Mouse (Mus musculus) thymus, postnatal 14 days (tissue): ENCODE measurements around the gene Cox6b1.
A peak's percentile ranks its signal among the peaks of the same experiment; 100 is the strongest.

ENCODE experiments used
- DNase-seq: peaks from one replicate; pipeline ENCODE4 v3.0.0; 2021

Cox6b1 gene

GRCm38 (mm10) chr7:30625530-30626384 lies at the start of gene Cox6b1:
Cox6b1 (minus strand) TSS chr7:30626151.
- peak; percentile 87 for DNase-seq

GRCm38 (mm10) chr7:30671480-30671879 lies 45.5 kb upstream of the Cox6b1 start, which contains the start of gene Pmis2:
Pmis2 (minus strand) TSS chr7:30671605.
- no peak for DNase-seq

GRCm38 (mm10) chr7:30669229-30669628 lies 43.3 kb upstream of the Cox6b1 start:
- peak; percentile 29 for DNase-seq

GRCm38 (mm10) chr7:30665321-30665720 lies 39.4 kb upstream of the Cox6b1 start:
- peak; percentile 20 for DNase-seq

GRCm38 (mm10) chr7:30664529-30665200 lies 38.7 kb upstream of the Cox6b1 start, which contains the start of gene Haus5:
Haus5 (minus strand) TSS chr7:30664994.
- DNase-seq: peak; percentile 93

- peak; percentile 98 for DNase-seq
These were observed 23.9 kb upstream of the Cox6b1 start, which contains the start of gene Rbm42 for GRCm38 (mm10) chr7:30649591-30650540. Rbm42 (minus strand) TSS chr7:30650317.

- DNase-seq: no peak
These were observed 13.1 kb upstream of the Cox6b1 start for GRCm38 (mm10) chr7:30639083-30639482.

GRCm38 (mm10) chr7:30636395-30636794 lies 10.4 kb upstream of the Cox6b1 start:
- DNase-seq: no peak

GRCm38 (mm10) chr7:30635752-30636151 lies 9.8 kb upstream of the Cox6b1 start, which contains the start of gene Etv2:
Etv2 (minus strand) TSS chr7:30635852.
- no peak for DNase-seq

- peak; percentile 70 for DNase-seq
These were observed 8.7 kb upstream of the Cox6b1 start for GRCm38 (mm10) chr7:30634621-30635020.

GRCm38 (mm10) chr7:30633762-30634412 lies 7.9 kb upstream of the Cox6b1 start:
- DNase-seq: no peak

- DNase-seq: no peak
These were observed 3.1 kb upstream of the Cox6b1 start for GRCm38 (mm10) chr7:30629013-30629412.

- no peak for DNase-seq
These were observed 696 bp upstream of the Cox6b1 start for GRCm38 (mm10) chr7:30626647-30627046.

- peak; percentile 48 for DNase-seq
These were observed 6.7 kb downstream of the Cox6b1 start for GRCm38 (mm10) chr7:30619202-30619601.

GRCm38 (mm10) chr7:30618658-30619057 lies 7.3 kb downstream of the Cox6b1 start:
- DNase-seq: no peak

GRCm38 (mm10) chr7:30615049-30615760 lies 10.7 kb downstream of the Cox6b1 start:
- peak; percentile 20 for DNase-seq

- DNase-seq: peak; percentile 20
These were observed 11.5 kb downstream of the Cox6b1 start for GRCm38 (mm10) chr7:30614454-30614853.

- DNase-seq: peak; percentile 71
These were observed 12.3 kb downstream of the Cox6b1 start for GRCm38 (mm10) chr7:30613529-30614112.

GRCm38 (mm10) chr7:30612654-30613402 lies 13.1 kb downstream of the Cox6b1 start, which contains the start of gene Upk1a:
Upk1a (minus strand) TSS chr7:30612847.
- DNase-seq: no peak

- no peak for DNase-seq
These were observed 15.9 kb downstream of the Cox6b1 start for GRCm38 (mm10) chr7:30610043-30610442.
